Mouse (Mus musculus) MEL (cell line): ENCODE results near the gene Rad51b.

ENCODE experiments used
- CTCF ChIP-seq, 3 experiments: IDR thresholded peaks in 2 of 3; conservative IDR thresholded peaks in 1 of 3; 2 replicates each; pipeline ENCODE4 v1.5.1; 2011 to 2012; ENCODE audit warnings: low read length in 3 of 3, low read depth in 2 of 3, mild to moderate bottlenecking in 2 of 3, improper control_type of control experiment in 1 of 3, inconsistent platforms in 1 of 3, mixed read lengths in 1 of 3, moderate library complexity in 1 of 3; ENCODE audit not compliant: control insufficient read depth in 1 of 3, insufficient read depth in 1 of 3, poor library complexity in 1 of 3, severe bottlenecking in 1 of 3
- EP300 ChIP-seq, 2 experiments: IDR thresholded peaks; 2 replicates each; pipeline ENCODE4 v1.6.1; 2011; ENCODE audit warnings: improper control_type of control experiment in 2 of 2, low read length in 2 of 2, low read depth in 1 of 2, mild to moderate bottlenecking in 1 of 2
- ETS1 ChIP-seq: IDR thresholded peaks from 2 replicates; pipeline ENCODE4 v1.6.1; 2012; ENCODE audit warnings: low read depth, mild to moderate bottlenecking, inconsistent platforms, low read length, improper control_type of control experiment, moderate library complexity
- GABPA ChIP-seq: IDR thresholded peaks from 2 replicates; pipeline ENCODE4 v1.6.1; 2012; ENCODE audit warnings: low read depth, mild to moderate bottlenecking, inconsistent platforms, low read length, improper control_type of control experiment, moderate library complexity
- MAFK ChIP-seq: IDR thresholded peaks from 2 replicates; pipeline ENCODE4 v1.6.1; 2011; ENCODE audit warnings: low read depth, mild to moderate bottlenecking, low read length, improper control_type of control experiment, borderline replicate concordance
- MAZ ChIP-seq: IDR thresholded peaks from 2 replicates; pipeline ENCODE4 v1.6.1; 2012; ENCODE audit warnings: low read depth, mild to moderate bottlenecking, inconsistent platforms, low read length, improper control_type of control experiment
- MEF2A ChIP-seq: IDR thresholded peaks from 2 replicates; pipeline ENCODE4 v1.6.1; 2014; ENCODE audit warnings: low read depth, mild to moderate bottlenecking, inconsistent platforms, low read length, improper control_type of control experiment; ENCODE audit not compliant: poor library complexity, insufficient replicate concordance, severe bottlenecking; ENCODE audit errors: extremely low read depth
- MYB ChIP-seq: IDR thresholded peaks from 2 replicates; pipeline ENCODE4 v1.6.1; 2011; ENCODE audit warnings: mild to moderate bottlenecking, low read depth, low read length, improper control_type of control experiment
- MYC ChIP-seq: IDR thresholded peaks from 2 replicates; pipeline ENCODE4 v1.6.1; 2011; ENCODE audit warnings: low read depth, mild to moderate bottlenecking, low read length, improper control_type of control experiment, moderate library complexity
- POLR2A ChIP-seq, 2 experiments: IDR thresholded peaks; 2 replicates each; pipeline ENCODE4 v1.6.1; 2011 to 2012; ENCODE audit warnings: low read length in 2 of 2, mild to moderate bottlenecking in 2 of 2, control low read depth in 1 of 2, improper control_type of control experiment in 1 of 2, low read depth in 1 of 2, moderate library complexity in 1 of 2; ENCODE audit not compliant: control insufficient read depth in 1 of 2, insufficient read depth in 1 of 2, poor library complexity in 1 of 2
- POLR2AphosphoS2 ChIP-seq: IDR thresholded peaks from 2 replicates; pipeline ENCODE4 v1.6.1; 2011; ENCODE audit warnings: low read length, improper control_type of control experiment
- TBP ChIP-seq: IDR thresholded peaks from 2 replicates; pipeline ENCODE4 v1.8.0; 2011; ENCODE audit warnings: low read depth, low read length, improper control_type of control experiment
- ZKSCAN1 ChIP-seq: IDR thresholded peaks from 2 replicates; pipeline ENCODE4 v1.6.1; 2012; ENCODE audit warnings: low read depth, mild to moderate bottlenecking, inconsistent platforms, low read length, improper control_type of control experiment, moderate library complexity

- no peak for TF ChIP-seq EP300 (IDR thresholded peaks at IDR 0.05; ENCODE audit: low read depth in 1 of 2, low read length in 2 of 2)
- no peak for TF ChIP-seq POLR2A (IDR thresholded peaks at IDR 0.05; ENCODE audit: control insufficient read depth in 1 of 2, insufficient read depth in 1 of 2, low read depth in 1 of 2, low read length in 2 of 2, poor library complexity in 1 of 2)
- TF ChIP-seq CTCF (IDR thresholded peaks at IDR 0.05 in 2 of 3, conservative IDR thresholded peaks at IDR 0.05 in 1 of 3; ENCODE audit: control insufficient read depth in 1 of 3, insufficient read depth in 1 of 3, low read depth in 2 of 3, low read length in 3 of 3, poor library complexity in 1 of 3, severe bottlenecking in 1 of 3) = no peak
- TF ChIP-seq TBP = no peak
- TF ChIP-seq MAZ = no peak
- no peak for TF ChIP-seq ZKSCAN1
- no peak for TF ChIP-seq MYB
- TF ChIP-seq MAFK = no peak
- TF ChIP-seq POLR2AphosphoS2 = no peak
- no peak for TF ChIP-seq MEF2A
- TF ChIP-seq MYC = no peak
- TF ChIP-seq GABPA = no peak
- no peak for TF ChIP-seq ETS1
Measured at GRCm38 (mm10) chr12:79326236-79326635, 29.2 kb downstream of the Rad51b start.
